Mouse (Mus musculus) large intestine, adult 2 months (tissue): ENCODE results near the gene Cyb5r1. TPM values are rescaled to one million over a fixed set of nuclear protein-coding genes. Genes with fewer than 3 reads are reported as not detected.

Experiments
- DNase-seq: peaks from one replicate; pipeline ENCODE4 v3.0.0-alpha.2; 2012; ENCODE audit warnings: low read depth, low spot score
- WGBS: fragments of 180-500 bp; shearing (Covaris S2); methylation state at CpG from one replicate; pipeline ENCODE4 v1.1.7; 2018; 5-methylcytosine and 5-hydroxymethylcytosine counted together
- polyA plus RNA-seq: library from polyadenylated mRNA; depleted of rRNA; stranded (reverse); fragments of >200 nt; gene quantifications from 2 replicates; pipeline ENCODE4 v1.2.3, GENCODE M21; 2012; rRNA removed

Cyb5r1 gene
- polyA plus RNA-seq, 1 experiment, result 28.7 TPM

DNA sequence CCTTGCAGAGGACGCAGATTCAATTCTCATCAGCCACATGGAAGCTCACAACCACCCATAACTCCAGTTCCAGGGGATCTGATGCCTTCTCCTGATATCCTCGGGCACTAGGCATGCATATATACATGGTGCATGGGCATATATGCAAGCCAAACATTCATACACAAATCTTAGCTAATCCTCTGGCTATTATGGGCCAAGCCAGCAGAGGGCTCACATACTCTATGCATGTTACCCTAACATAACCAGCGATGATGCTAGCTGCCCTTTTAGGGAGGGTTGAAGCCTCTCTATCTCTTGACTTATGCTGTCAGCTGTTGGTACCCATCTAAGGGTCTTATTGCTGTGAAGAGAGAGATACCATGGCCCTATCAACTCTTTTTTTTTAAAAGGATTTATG is 45.6 kb downstream of the Cyb5r1 start:
- DNase-seq, result no peak
- WGBS, result 36% methylated on average over 3 of the region's 3 CpGs

DNA sequence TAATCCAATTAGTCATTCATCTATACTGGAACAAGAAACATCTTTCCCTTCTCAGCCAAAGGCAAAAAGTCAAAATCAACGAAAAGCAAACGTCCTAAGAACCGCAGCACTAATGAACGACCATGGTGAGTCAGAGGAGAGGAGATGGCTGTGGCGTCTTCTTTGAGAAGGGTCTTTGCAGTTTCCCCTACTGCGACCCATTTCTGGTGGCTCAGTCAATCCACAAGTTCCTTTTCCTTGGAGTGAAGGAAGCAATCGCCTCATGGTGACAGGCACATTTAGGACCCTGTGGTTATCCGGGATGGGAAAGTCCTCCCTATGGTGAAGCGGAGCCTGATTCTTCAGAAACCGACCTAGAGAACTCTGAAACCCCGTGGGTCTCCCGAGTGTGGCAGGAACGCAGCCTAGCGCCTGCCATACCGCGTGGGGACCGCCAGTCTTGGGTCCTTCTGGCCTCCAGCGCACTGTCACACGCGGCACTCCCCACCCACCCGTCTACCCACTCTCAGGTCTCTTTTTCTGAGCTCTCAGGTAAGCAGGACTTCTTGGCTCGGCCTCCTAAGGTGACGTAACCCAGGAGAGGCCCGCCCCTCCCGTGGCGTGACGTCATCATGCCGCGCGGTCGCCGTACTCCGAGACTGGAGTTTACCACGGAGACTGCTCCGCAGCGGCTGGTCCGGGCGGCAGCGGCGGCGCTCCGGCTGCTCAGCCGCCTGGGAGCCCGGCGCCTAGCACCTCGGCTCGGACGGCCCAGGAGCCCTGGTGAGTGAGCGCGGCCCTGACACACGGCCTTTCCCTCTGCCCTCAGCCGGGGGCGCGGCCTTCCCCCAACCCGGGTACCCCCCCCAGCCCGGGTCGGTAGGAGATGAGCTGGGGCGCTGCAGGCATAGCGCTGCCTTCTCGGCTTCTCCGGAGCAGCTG is 49.8 kb downstream of the Cyb5r1 start, which contains the start of gene Klhl12:
Gene Klhl12, plus strand, starts transcription at position 628 of the 921 bp plus-strand sequence.
- under 1% methylated on average over 61 of the region's 61 CpGs for WGBS
- peak; percentile 71 for DNase-seq

GRCm38 (mm10) chr1:134456060-134456459 is 50.7 kb downstream of the Cyb5r1 start:
- no peak for DNase-seq
- 10% methylated on average over 5 of the region's 5 CpGs for WGBS

DNA sequence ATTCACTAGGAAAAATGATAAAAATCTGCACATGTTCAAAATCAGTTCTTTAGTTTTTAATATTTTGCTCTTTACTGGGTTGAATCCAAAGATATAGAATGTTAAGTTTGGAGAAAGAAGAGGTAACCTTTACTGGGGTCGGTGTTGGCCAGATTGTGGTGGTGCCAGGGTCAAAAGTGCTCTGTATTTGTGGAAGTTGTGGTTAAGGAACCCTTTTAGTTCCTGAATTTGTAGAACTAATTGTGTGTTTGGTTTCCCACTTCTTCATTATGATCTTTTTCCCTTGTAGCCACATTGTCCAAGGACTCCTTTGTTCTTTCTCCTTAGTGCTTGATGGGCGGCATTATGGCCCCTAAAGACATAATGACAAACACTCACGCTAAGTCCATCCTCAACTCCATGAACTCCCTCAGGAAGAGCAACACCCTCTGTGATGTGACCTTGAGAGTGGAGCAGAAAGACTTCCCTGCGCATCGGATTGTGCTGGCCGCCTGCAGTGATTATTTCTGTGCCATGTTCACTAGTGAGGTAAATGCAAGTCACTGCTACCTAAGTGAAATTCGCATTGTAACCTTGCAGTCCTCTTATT is 52.9 kb downstream of the Cyb5r1 start:
- 89% methylated on average over 7 of the region's 7 CpGs for WGBS
- DNase-seq, result no peak

GRCm38 (mm10) chr1:134460294-134461284 is 55.2 kb downstream of the Cyb5r1 start:
- DNase-seq, result no peak
- WGBS, result 88% methylated on average over 1 of the region's 1 CpGs

Other genes starting within 250 kb of the Cyb5r1 start
- 2.3 and 2.6 TPM in 2 replicates for gene Chil1, start 223.4 kb upstream of the Cyb5r1 start, polyA plus RNA-seq
- gene Mybph, start 212.1 kb upstream of the Cyb5r1 start, polyA plus RNA-seq, result 0.12 and 0.14 TPM in 2 replicates
- gene Adora1, start 170.1 kb upstream of the Cyb5r1 start, polyA plus RNA-seq, result 1.4 and 1.9 TPM in 2 replicates
- gene Myog, start 115.6 kb upstream of the Cyb5r1 start, polyA plus RNA-seq, result not detected in 2 replicates
- gene Ppfia4, start 72.6 kb upstream of the Cyb5r1 start, polyA plus RNA-seq, result 7.2 and 7.7 TPM in 2 replicates
- gene Tmem183a, start 43.6 kb upstream of the Cyb5r1 start, polyA plus RNA-seq, result 162 and 202 TPM in 2 replicates
- gene 4933406M09Rik, start 19.6 kb upstream of the Cyb5r1 start, polyA plus RNA-seq, result not detected in 2 replicates
- gene Adipor1, start 9.8 kb downstream of the Cyb5r1 start, polyA plus RNA-seq, result 91.1 and 107 TPM in 2 replicates
- 4.5 and 5.1 TPM in 2 replicates for gene Klhl12, start 50.0 kb downstream of the Cyb5r1 start, polyA plus RNA-seq
- gene Rabif, start 89.1 kb downstream of the Cyb5r1 start, polyA plus RNA-seq, result 13.3 and 16.4 TPM in 2 replicates
- gene Mgat4e, start 144.1 kb downstream of the Cyb5r1 start, polyA plus RNA-seq, result not detected in 2 replicates
- 5.2 and 9.2 TPM in 2 replicates for gene Kdm5b, start 154.6 kb downstream of the Cyb5r1 start, polyA plus RNA-seq
- gene Syt2, start 241.1 kb downstream of the Cyb5r1 start, polyA plus RNA-seq, result 0.71 and 1.1 TPM in 2 replicates